Mouse (Mus musculus) stomach, embryonic 16.5 days (tissue): ENCODE results near the gene Igsf1. TPM values are rescaled to one million over a fixed set of nuclear protein-coding genes. Genes with fewer than 3 reads are reported as not detected.

Source experiments
- ATAC-seq: fragments of 200-750 bp; cut with Nextera tagmentation; 2 replicates; pipeline ENCODE4 v1.8.0; 2017; ENCODE audit warnings: moderate number of reproducible peaks, moderate TSS enrichment; ENCODE audit not compliant: insufficient read depth, low FRiP score
- H3K27ac ChIP-seq: fragments of 300-500 bp; sonication (generic); 2 replicates; pipeline ENCODE4 v1.5.1; 2014; ENCODE audit warnings: low read length
- H3K27me3 ChIP-seq: fragments of 300-500 bp; sonication (generic); 2 replicates; pipeline ENCODE4 v1.6.1; 2014; ENCODE audit warnings: low read length, control low read depth, mixed read lengths; ENCODE audit not compliant: control insufficient read depth, insufficient read depth
- H3K36me3 ChIP-seq: fragments of 300-500 bp; sonication (generic); 2 replicates; pipeline ENCODE4 v1.6.1; 2014; ENCODE audit warnings: low read length; ENCODE audit not compliant: control insufficient read depth, insufficient read depth
- H3K4me1 ChIP-seq: fragments of 300-500 bp; sonication (generic); 2 replicates; pipeline ENCODE4 v1.6.1; 2014; ENCODE audit warnings: low read length, control low read depth, mixed read lengths; ENCODE audit not compliant: control insufficient read depth, insufficient read depth
- H3K4me2 ChIP-seq: fragments of 300-500 bp; sonication (generic); 2 replicates; pipeline ENCODE4 v1.6.1; 2014; ENCODE audit warnings: low read depth, low read length, mixed read lengths
- H3K4me3 ChIP-seq: fragments of 300-500 bp; sonication (generic); replicated peaks from 2 replicates; pipeline ENCODE4 v1.5.1; 2014; ENCODE audit warnings: mild to moderate bottlenecking, low read length
- H3K9ac ChIP-seq: fragments of 300-500 bp; sonication (generic); 2 replicates; pipeline ENCODE4 v1.6.1; 2014; ENCODE audit warnings: low read length
- H3K9me3 ChIP-seq: fragments of 300-500 bp; sonication (generic); replicated peaks from 2 replicates; pipeline ENCODE4 v1.6.1; 2016; ENCODE audit warnings: low read length, control low read depth; ENCODE audit not compliant: control insufficient read depth
- WGBS: fragments of 180-500 bp; shearing (Covaris S2); extraction: QIAGEN DNeasy Blood & Tissue Kit; methylation state at CpG from one replicate; pipeline ENCODE4 v1.1.7; 2014; 5-methylcytosine and 5-hydroxymethylcytosine counted together
- polyA plus RNA-seq: library from polyadenylated mRNA; unstranded; fragments of >200 nt; fragmentation: Nextera tagmentation; extraction: Ambion mirVana; gene quantifications from 2 replicates; pipeline ENCODE4 v1.2.1, GENCODE M21; 2015

Igsf1 gene
- polyA plus RNA-seq: 3.1 and 7.1 TPM in 2 replicates

GRCm38 (mm10) chrX:49797213-49798019 lies at the start of gene Igsf1:
Igsf1 (minus strand) TSS chrX:49797749.
- no peaks in the 10 kb centered on the region; the same call in 1 of the 2 replicates for H3K27me3 ChIP-seq
- peak within 1 kb of the TSS; percentile 35; the same call in 1 of the 2 replicates for H3K9ac ChIP-seq
- ATAC-seq: peak; percentile 86
- no peaks in the 10 kb centered on the region for H3K9me3 ChIP-seq
- H3K4me1 ChIP-seq: no peaks in the 10 kb centered on the region
- no peaks in the 10 kb centered on the region for H3K36me3 ChIP-seq
- H3K4me3 ChIP-seq: peak within 1 kb of the TSS; percentile 41
- H3K4me2 ChIP-seq: peak within 1 kb of the TSS; percentile 46
- WGBS: 21% methylated on average over 26 of the region's 28 CpGs
- no peak within 1 kb of the TSS for H3K27ac ChIP-seq

- Histone ChIP-seq H3K9ac (no peak overlapping the region), H3K9me3 (no peaks in the 10 kb centered on the region), H3K4me1 (no peaks in the 10 kb centered on the region), H3K36me3 (no peaks in the 10 kb centered on the region), H3K4me2 (no peak overlapping the region), H3K27ac (no peak overlapping the region), H3K4me3 (no peak overlapping the region), H3K27me3 (no peaks in the 10 kb centered on the region)
- ATAC-seq: no peak
- 26% methylated on average over 2 of the region's 2 CpGs for WGBS
These were observed 26.7 kb downstream of the Igsf1 start for GRCm38 (mm10) chrX:49770828-49771227.

- H3K4me3 ChIP-seq: no peak overlapping the region
- H3K9me3 ChIP-seq: no peaks in the 10 kb centered on the region
- no peak for ATAC-seq
These were observed 52.4 kb downstream of the Igsf1 start for GRCm38 (mm10) chrX:49745192-49745591.

GRCm38 (mm10) chrX:49734959-49735358 lies 62.6 kb downstream of the Igsf1 start, which contains the start of gene Olfr1321:
Olfr1321 (minus strand) TSS chrX:49735059.
- no peaks in the 10 kb centered on the region for H3K4me1 ChIP-seq
- no peak within 1 kb of the TSS for H3K9ac ChIP-seq
- no peaks in the 10 kb centered on the region for H3K9me3 ChIP-seq
- no peak within 1 kb of the TSS for H3K27ac ChIP-seq
- 69% methylated on average over 2 of the region's 2 CpGs for WGBS
- H3K27me3 ChIP-seq: no peaks in the 10 kb centered on the region
- no peak for ATAC-seq
- H3K36me3 ChIP-seq: no peaks in the 10 kb centered on the region
- H3K4me2 ChIP-seq: no peak within 1 kb of the TSS
- no peak within 1 kb of the TSS for H3K4me3 ChIP-seq

More at GRCm38 (mm10) chrX:49745192-49745591, 52.4 kb downstream of the Igsf1 start:
- no peaks in the 10 kb centered on the region for H3K4me1 ChIP-seq
- H3K27ac ChIP-seq: no peak overlapping the region
- H3K9ac ChIP-seq: no peak overlapping the region
- H3K27me3 ChIP-seq: no peaks in the 10 kb centered on the region
- no peaks in the 10 kb centered on the region for H3K36me3 ChIP-seq
- no peak overlapping the region for H3K4me2 ChIP-seq
- 43% methylated on average over 5 of the region's 5 CpGs for WGBS

Other genes starting within 250 kb of the Igsf1 start
- gene Olfr1320, start 125.4 kb downstream of the Igsf1 start, polyA plus RNA-seq: not detected in 2 replicates
- gene Olfr1321, start 62.7 kb downstream of the Igsf1 start, polyA plus RNA-seq: not detected in 2 replicates
- not detected in 2 replicates for gene Olfr1322, start 93.7 kb upstream of the Igsf1 start, polyA plus RNA-seq
- gene Olfr1323, start 221.6 kb upstream of the Igsf1 start, polyA plus RNA-seq: not detected in 2 replicates